Mouse (Mus musculus): ENCODE data around the gene Clec11a.

The Clec11a gene

DNA sequence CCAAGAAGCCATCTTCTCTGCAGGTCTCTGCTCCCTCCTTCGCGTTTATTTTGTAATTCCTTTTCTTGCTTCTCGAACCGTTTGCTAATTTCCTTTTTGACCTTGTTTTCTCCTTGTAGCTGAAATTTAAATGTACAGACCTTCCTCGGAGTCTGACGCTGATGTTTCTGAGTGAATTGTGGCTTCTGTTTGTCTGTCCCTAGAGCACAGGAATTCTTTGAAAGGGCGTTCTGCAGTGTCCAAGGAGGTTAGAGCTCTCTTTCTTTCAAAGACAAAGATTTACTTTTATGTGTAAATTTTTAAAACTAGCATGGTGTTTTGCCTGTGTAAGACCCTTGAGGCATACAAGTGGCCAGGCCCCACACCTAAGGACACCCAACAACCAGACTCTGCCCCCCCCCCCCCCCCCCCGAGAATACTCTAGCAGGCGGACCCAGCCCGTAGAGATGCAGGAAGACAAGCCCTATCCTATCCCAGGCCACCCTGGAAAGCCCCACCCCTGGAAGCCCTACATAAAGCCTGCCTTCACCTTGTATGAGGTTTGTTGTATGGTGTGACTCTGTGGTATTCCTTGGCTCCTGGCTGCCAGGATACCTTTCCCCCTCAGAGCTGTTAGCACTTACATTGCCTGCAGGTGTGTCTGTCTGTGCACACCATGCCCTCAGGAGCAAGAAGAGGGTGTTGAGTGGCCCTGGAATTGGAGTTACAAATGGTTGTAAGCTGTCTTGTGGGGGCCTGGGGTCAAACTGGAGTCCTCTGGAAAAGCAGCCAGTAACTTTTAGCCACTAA, 30.0 kb downstream of the Clec11a start:
- DNase-seq = no peak

GRCm38 (mm10) chr7:44275546-44275945, 31.2 kb downstream of the Clec11a start:
- DNase-seq = no peak

GRCm38 (mm10) chr7:44274096-44274495, 32.6 kb downstream of the Clec11a start:
- DNase-seq = no peak

DNA sequence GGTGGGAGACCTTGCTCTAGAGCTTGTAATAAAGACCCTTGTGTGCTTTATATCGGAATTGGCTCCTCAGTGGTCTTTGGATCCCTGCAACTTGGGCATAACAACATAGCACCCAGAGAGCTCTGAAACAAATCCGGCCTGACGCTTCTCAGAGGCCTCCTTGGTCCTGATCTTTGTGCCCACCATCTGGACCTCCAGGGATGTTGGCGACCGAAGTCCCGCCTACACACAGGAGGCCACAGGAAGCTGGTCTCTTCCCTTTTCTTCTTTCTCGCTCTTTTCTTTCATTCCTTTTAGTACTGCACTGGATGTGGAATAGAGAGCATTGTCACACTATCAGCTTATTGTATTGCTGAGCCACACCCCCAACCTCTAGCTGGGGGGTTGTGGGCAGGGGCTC, 33.3 kb downstream of the Clec11a start:
- DNase-seq = no peak

GRCm38 (mm10) chr7:44272546-44272945, 34.2 kb downstream of the Clec11a start:
- DNase-seq = no peak

GRCm38 (mm10) chr7:44271309-44271708, 35.4 kb downstream of the Clec11a start:
- DNase-seq = no peak

DNA sequence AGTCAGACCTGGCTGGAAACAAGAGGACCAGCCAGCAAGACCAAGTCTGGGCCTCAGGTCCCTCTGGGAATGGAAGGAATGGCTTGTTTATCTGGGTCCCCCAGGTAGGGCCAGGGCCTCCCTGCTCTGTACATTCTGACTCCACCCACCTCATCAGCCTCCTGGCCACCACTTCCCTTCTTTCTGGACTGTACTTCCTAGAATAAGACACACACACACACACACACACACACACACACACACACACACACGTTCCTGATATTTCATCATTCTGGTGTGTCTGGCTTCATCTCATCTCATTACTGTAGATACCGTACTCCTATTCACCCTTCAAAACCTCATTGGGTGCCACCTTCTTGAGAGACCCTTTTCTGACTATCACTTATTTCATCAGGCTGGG, 37.3 kb downstream of the Clec11a start:
- DNase-seq = no peak

DNA sequence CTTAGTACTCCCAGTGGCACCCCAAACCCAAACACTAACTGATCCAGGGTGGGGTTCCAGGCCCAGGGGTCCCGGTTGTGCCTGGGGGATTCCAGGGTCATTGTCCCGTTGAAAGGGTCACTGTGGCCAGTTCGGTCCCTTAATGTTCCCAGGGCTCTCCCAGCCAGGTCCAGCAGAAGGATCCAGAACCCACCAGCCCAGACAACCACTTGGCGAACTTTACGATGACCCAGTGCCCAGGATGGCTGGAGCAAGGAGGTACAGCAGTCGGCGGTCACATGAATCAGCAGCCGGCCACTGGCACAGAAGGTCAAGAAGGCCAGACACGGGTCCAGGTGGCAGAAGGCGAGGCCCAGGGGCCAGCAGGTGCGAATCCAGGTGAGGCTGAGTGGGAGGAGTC, 38.6 kb downstream of the Clec11a start:
- no peak for DNase-seq

GRCm38 (mm10) chr7:44262791-44263643, 43.7 kb downstream of the Clec11a start:
- peak; percentile 87 to 94 for DNase-seq

DNA sequence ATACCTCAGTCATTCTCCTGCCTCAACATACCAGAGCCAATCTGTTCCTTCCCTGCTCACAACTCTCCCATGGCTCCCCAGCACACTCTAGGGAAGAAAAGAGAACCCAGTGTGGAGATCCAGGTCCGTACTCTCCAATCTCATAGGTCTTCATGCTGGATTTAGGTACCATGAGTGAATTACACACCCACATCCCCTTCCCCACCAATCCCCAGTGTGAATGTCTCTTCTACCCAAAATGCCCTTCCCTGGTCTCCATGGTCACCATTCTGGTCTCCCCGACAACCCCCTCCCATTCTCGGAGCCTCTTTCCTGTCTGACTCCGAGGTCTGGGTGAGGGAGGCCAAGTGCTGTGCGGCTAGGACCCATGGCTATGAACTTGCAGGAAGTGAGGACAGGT, 45.6 kb downstream of the Clec11a start, which contains the start of gene Gm15517:
Gm15517 (plus strand) TSS at position 301 of the 400 bp plus-strand sequence.
- no peak for DNase-seq

GRCm38 (mm10) chr7:44260410-44260809, 46.3 kb downstream of the Clec11a start:
- no peak for DNase-seq

- no peak for DNase-seq
Measured at GRCm38 (mm10) chr7:44257278-44257677, 49.4 kb downstream of the Clec11a start, which contains the start of gene Acp4. Acp4 (minus strand) TSS chr7:44257378.

GRCm38 (mm10) chr7:44254930-44255329, 51.8 kb downstream of the Clec11a start:
- DNase-seq = no peak

DNA sequence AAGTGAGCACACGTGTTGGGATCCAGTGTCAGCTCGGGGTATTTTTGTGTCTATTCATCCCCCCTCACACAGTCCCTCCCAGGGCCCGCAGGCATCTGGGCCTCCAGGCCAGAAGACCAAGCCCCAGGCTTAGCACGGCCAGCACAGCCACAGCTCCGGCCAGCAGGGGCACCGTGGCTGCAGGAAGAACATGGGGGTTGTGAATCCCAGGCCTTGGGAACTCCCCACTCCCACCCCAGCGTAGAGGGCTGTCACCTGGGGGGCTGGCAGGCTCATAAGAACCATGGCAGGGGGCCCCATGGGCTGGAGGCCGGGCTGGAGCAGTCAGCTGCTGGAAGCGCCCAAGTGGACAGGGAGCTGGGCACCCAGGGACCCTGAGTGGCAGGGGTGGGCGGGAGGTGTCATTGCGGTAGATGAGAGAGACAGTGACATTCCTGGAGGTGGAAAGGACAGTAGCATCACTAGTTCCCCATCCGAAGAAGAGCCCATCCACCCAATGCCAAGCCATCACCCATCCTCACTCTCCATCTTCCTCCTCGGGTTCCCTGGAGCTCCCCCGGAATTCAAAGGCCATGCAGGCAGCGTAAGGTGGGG, 53.6 kb downstream of the Clec11a start:
- no peak for DNase-seq
